8 mouse cellular contexts compared by ENCODE assay signal in the genomic region with DNA sequence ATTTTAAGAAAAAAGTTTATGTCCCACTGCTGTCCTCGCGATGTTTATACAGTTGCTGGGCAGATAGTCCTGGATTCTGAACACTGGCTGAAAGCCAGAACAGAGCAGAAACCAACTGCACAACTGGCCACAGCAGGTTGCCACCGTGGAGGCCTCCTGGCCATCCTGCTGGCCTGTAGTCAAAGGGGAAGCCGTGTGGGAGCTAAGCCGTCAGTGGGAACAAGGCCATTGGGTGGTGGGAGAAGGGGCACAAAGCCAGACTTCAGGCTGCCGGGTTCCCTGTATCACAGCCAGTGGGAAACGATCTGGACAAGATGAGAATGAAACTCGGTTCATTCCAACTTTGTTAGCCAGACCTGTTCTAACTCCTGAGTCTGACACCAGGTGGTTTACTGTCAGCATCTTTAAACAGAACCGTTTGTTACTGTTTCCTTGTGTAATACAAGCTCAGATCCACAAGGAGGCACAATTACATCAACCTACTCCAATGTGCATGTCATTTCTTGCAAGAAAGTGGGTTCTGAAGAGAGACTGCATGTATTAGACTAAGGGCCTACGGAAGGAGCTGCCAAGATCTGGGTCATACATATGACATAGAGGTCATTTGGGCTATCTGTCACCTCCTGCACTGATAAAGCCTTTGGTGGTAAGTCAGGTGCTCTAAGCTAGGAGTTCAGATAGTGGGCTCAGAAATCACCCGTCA. TPM values are rescaled to one million over a fixed set of nuclear protein-coding genes. Genes with fewer than 3 reads are reported as not detected.
DNase-seq lines count a peak whose midpoint lies in the region; ATAC-seq and TF ChIP-seq lines count a peak whose summit lies in the region.

No protein-coding gene starts in this region.

- TF ChIP-seq EP300 in heart, postnatal 0 days (IDR thresholded peaks at IDR 0.05; ENCODE audit: low read depth): no peak
- TF ChIP-seq EP300 in heart, adult 2 months (IDR thresholded peaks at IDR 0.05; ENCODE audit: insufficient read depth, low read depth, low read length): no peak

- no peak overlapping the region for H3K27ac ChIP-seq in heart, postnatal 0 days (ENCODE audit: low read depth)
- no peak overlapping the region for H3K27ac ChIP-seq in heart, adult 2 months
- H3K27ac ChIP-seq in intestine, embryonic 14.5 days (ENCODE audit: low read depth): no peak overlapping the region

- 0 out of 2 replicates have a peak, but pooled peaks have one; percentile 14 for ATAC-seq in heart, postnatal 0 days (ENCODE audit: insufficient read depth, low read depth)
- no peak for ATAC-seq in intestine, embryonic 14.5 days (replicated peaks; ENCODE audit: low FRiP score, low TSS enrichment, low read depth)

- WGBS in heart, postnatal 0 days: 49% methylated on average over 11 of the region's 11 CpGs
- WGBS in heart, adult 2 months: 39% methylated on average over 11 of the region's 11 CpGs
- WGBS in intestine, embryonic 14.5 days: 53% methylated on average over 11 of the region's 11 CpGs

- no peak overlapping the region for H3K4me3 ChIP-seq in heart, postnatal 0 days (ENCODE audit: low read depth, low read length)
- no peak overlapping the region for H3K4me3 ChIP-seq in heart, adult 2 months
- no peak overlapping the region for H3K4me3 ChIP-seq in intestine, embryonic 14.5 days (ENCODE audit: low read depth, low read length)

- no peaks in the 10 kb centered on the region for H3K4me1 ChIP-seq in heart, postnatal 0 days (ENCODE audit: control insufficient read depth, insufficient read depth)
- no peaks in the 10 kb centered on the region for H3K4me1 ChIP-seq in heart, adult 2 months (ENCODE audit: control insufficient read depth, insufficient read depth, low read length)
- no peaks in the 10 kb centered on the region for H3K4me1 ChIP-seq in intestine, embryonic 14.5 days (replicated peaks; ENCODE audit: control insufficient read depth, insufficient read depth, low read length)

- TF ChIP-seq POLR2A in heart, adult 2 months (IDR thresholded peaks at IDR 0.05; ENCODE audit: insufficient read depth, low read depth, low read length): no peak

- H3K27me3 ChIP-seq in heart, postnatal 0 days (ENCODE audit: control insufficient read depth, insufficient read depth, low read length): no peaks in the 10 kb centered on the region
- H3K27me3 ChIP-seq in heart, adult 2 months (ENCODE audit: control insufficient read depth, insufficient read depth, low read length): no peaks in the 10 kb centered on the region
- H3K27me3 ChIP-seq in intestine, embryonic 14.5 days (replicated peaks; ENCODE audit: control insufficient read depth, insufficient read depth, low read length): no peaks in the 10 kb centered on the region

- H3K79me2 ChIP-seq in heart, adult 2 months (replicated peaks; ENCODE audit: control insufficient read depth, insufficient read depth, low read length): no peaks in the 10 kb centered on the region

- intact Hi-C loops in heart, adult 2 months (cut with DNase I): loop anchor here (5.0 kb wide), 4 partner anchors 51 to 516 kb away; no protein-coding TSS in a partner anchor

- H3K36me3 ChIP-seq in heart, postnatal 0 days (replicated peaks; ENCODE audit: control insufficient read depth, insufficient read depth, low read length): no peaks in the 10 kb centered on the region
- no peaks in the 10 kb centered on the region for H3K36me3 ChIP-seq in heart, adult 2 months (ENCODE audit: control insufficient read depth, insufficient read depth, low read length)
- H3K36me3 ChIP-seq in intestine, embryonic 14.5 days (ENCODE audit: control insufficient read depth, insufficient read depth, low read length): no peaks in the 10 kb centered on the region

- peak; percentile 66 for TF ChIP-seq CTCF in heart, postnatal 0 days (IDR thresholded peaks at IDR 0.05; ENCODE audit: low read depth)
- no peak for TF ChIP-seq CTCF in heart, adult 2 months (IDR thresholded peaks at IDR 0.05)

- no peaks in the 10 kb centered on the region for H3K9me3 ChIP-seq in heart, postnatal 0 days (replicated peaks; ENCODE audit: control insufficient read depth, low read length)
- no peaks in the 10 kb centered on the region for H3K9me3 ChIP-seq in intestine, embryonic 14.5 days (ENCODE audit: control insufficient read depth, low read length)

- DNase-seq in heart, postnatal 0 days (ENCODE audit: low spot score): peak; percentile 48
- DNase-seq in heart, adult 2 months: no peak
- DNase-seq in ES-CJ7 (ENCODE audit: low read depth, low spot score): peak; percentile 63
- DNase-seq in cerebellum, adult 8-10 months: peak; percentile 16
- peak; percentile 65 for DNase-seq in intestine, embryonic 14.5 days (ENCODE audit: low spot score)
- DNase-seq in retina, adult 2 months (ENCODE audit: low read depth, low spot score): peak; percentile 29
- DNase-seq in thymus, postnatal 4 days: no peak
- no peak for DNase-seq in gastrocnemius, postnatal 25 days

- peak overlapping the region; percentile 40 for H3K4me2 ChIP-seq in heart, postnatal 0 days (ENCODE audit: low read depth, low read length)
- no peak overlapping the region for H3K4me2 ChIP-seq in intestine, embryonic 14.5 days (ENCODE audit: low read length)

- no peak overlapping the region for H3K9ac ChIP-seq in heart, postnatal 0 days (replicated peaks; ENCODE audit: low read depth, low read length)
- no peak overlapping the region for H3K9ac ChIP-seq in heart, adult 2 months (ENCODE audit: low read depth, low read length)
- H3K9ac ChIP-seq in intestine, embryonic 14.5 days (ENCODE audit: low read length): no peak overlapping the region

RNA-seq across cellular contexts. Expression of a gene that starts 19.7 kb away (rescaled TPM):
- total RNA-seq in heart, postnatal 0 days (2014; rRNA removed; ENCODE audit: low replicate concordance): 0.46 and 0.76 TPM in 2 replicates
- 0.31 and 0.51 TPM in 2 replicates for polyA plus RNA-seq in heart, postnatal 0 days (2015; fragmentation: Nextera tagmentation; extraction: Ambion mirVana)
- under 1 TPM; 0.10 to 0.14 TPM for total RNA-seq in heart, adult 2 months (2021)
- 0.08 and 0.12 TPM in 2 replicates for polyA plus RNA-seq in heart, adult 2 months (2012; rRNA removed)
- 0.22 and 0.83 TPM in 2 replicates for polyA plus RNA-seq in intestine, embryonic 14.5 days (2014; fragmentation: Nextera tagmentation; extraction: Ambion mirVana)
- total RNA-seq in gastrocnemius, postnatal 25 days (2021): under 1 TPM in 1 of 2 experiments, not detected in 1; 0.13 TPM

RNA-seq across cellular contexts. Expression of a gene that starts 52.5 kb away (rescaled TPM):
- total RNA-seq in heart, postnatal 0 days (2014; rRNA removed; ENCODE audit: low replicate concordance): 11.7 and 20.3 TPM in 2 replicates
- polyA plus RNA-seq in heart, postnatal 0 days (2015; fragmentation: Nextera tagmentation; extraction: Ambion mirVana): 6.5 and 7.5 TPM in 2 replicates
- 1 to 10 TPM; 2.9 to 3.8 TPM for total RNA-seq in heart, adult 2 months (2021)
- polyA plus RNA-seq in heart, adult 2 months (2012; rRNA removed): 3.5 and 4.2 TPM in 2 replicates
- polyA plus RNA-seq in intestine, embryonic 14.5 days (2014; fragmentation: Nextera tagmentation; extraction: Ambion mirVana): 84.3 and 84.9 TPM in 2 replicates
- 1 to 10 TPM in 1 of 2 experiments, under 1 TPM in 1; 0.87 to 1.6 TPM for total RNA-seq in gastrocnemius, postnatal 25 days (2021)

Comparison
In these comparisons a context has a peak if more than half of its experiments do, and no peak if none do; other contexts are left out.
1. DNase-seq: peak in heart, postnatal 0 days (single experiment), ES-CJ7 (single experiment), cerebellum, adult 8-10 months (single experiment), intestine, embryonic 14.5 days (single experiment) and retina, adult 2 months (single experiment); none in heart, adult 2 months (0 of 2), thymus, postnatal 4 days (single experiment) and gastrocnemius, postnatal 25 days (single experiment).